Mouse (Mus musculus) stomach, postnatal 0 days (tissue): ENCODE results near the gene Pold4.

ENCODE experiments used
- CTCF ChIP-seq: IDR thresholded peaks from 2 replicates; pipeline ENCODE4 v1.5.1; 2016; ENCODE audit warnings: antibody characterized with exemption, low read depth, mild to moderate bottlenecking, moderate library complexity
- EP300 ChIP-seq: optimal IDR thresholded peaks from 2 replicates; pipeline ENCODE3; 2016; ENCODE audit warnings: antibody characterized with exemption

GRCm38 (mm10) chr19:4194021-4194724 lies 37.5 kb upstream of the Pold4 start:
- TF ChIP-seq CTCF (no peak), EP300 (no peak)
